Mouse (Mus musculus): ENCODE measurements at regions not wholly inside any gene's neighbourhood (a gene's known extent, or its start where the extent isn't known, plus 50 kb on each side); places are given as distances from the start of the nearest gene placed in this dataset.

DNA sequence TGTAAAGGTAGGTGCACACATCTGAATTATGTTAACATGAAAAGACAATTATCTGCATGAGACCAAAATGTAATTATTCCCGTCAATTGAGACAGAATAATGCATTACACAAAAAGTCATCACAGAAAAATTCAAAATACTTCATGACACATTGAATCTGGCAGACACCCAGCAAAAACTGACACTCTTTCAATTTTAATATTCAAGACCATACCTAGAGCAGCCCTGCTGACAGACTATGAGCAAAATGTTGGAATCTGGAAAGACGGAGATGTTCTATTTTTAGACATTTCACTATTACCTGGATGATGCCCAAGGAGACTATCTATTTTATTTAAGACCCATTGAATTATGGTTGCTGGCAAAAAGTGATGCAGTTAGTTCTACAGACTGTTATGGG, 1190.4 kb downstream of the Sorcs3 start:
- DNase-seq: no peak

DNA sequence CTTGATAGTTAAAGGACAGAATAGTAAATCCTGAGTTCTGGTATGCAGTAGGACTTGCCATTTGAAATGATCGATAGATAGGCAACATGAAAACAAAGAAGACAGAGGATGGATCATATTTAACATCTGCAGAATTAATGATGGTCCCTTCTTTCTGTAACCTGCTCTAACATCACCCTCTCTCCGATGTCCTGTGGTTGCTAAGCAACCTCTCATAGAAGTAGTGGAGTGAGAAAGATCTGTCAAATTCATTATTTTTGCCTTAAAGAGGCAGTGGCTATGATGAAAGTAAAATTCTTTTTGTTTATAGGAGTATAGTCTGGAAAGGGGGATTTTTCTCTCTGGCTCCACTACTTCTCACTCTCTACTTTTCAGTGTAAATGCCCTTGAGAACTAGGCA, 1209.5 kb downstream of the Sorcs3 start:
- DNase-seq: no peak

DNA sequence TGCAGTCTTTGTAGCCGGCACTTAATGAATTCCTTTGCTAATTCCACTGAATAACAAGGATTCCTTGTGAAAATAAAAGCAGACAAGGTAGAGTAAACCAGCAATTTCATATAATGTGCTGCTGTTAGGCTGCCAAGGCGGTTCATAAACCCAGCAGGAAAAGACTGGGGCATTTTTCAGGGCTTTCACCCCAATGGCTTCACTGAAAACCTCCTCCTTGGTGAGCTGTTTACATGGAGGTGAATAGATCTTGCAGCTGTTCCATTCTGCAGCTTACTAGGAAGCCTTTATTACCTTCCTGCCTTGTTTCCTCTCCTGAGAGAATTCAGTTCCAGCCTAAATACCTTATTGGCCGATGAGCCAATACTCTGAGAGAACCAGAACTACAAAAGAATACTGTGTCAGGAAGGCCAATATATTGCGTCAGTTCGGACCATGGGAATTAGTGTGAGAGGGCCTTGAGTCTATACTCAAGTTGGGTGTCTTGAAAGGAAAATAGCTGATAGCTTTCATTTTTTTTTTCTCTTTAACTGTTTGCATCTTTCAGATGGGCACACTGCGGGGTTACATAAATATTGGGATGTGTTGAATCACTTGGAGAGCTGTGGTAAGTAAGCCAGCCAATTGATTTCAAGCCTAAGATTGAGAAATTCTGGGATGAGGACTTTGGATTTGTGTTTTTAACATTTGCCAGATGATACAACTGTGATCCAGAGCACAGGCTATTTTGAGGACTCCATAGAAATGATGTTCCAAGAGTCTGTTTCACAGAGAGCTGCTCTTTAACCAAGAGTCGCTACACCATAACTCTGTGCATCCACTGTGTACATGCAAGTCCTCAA, 1217.5 kb downstream of the Sorcs3 start:
- DNase-seq: no peak

All from kidney, adult 18-20 months (tissue).